Mouse (Mus musculus): ENCODE measurements around the gene Adcy3. TPM values are rescaled to one million over a fixed set of nuclear protein-coding genes. Genes with fewer than 3 reads are reported as not detected.

Adcy3 gene
- polyA plus RNA-seq, 1 experiment from 2014 or later, result 14.1 TPM

GRCm38 (mm10) chr12:4158179-4158578, 25.3 kb downstream of the Adcy3 start:
- Histone ChIP-seq H3K4me2 (no peak overlapping the region), H3K27ac (no peak overlapping the region), H3K9ac (no peak overlapping the region), H3K27me3 (no peaks in the 10 kb centered on the region), H3K9me3 (no peaks in the 10 kb centered on the region), H3K36me3 (no peaks in the 10 kb centered on the region), H3K4me3 (no peak overlapping the region), H3K4me1 (no peaks in the 10 kb centered on the region; the same call in 1 of the 2 replicates)
- 86% methylated on average over 3 of the region's 3 CpGs for WGBS
- ATAC-seq (ENCODE audit: insufficient number of reproducible peaks, low FRiP score, low TSS enrichment, low read depth), result no peak

GRCm38 (mm10) chr12:4158868-4159632, 26.1 kb downstream of the Adcy3 start:
- ATAC-seq (ENCODE audit: insufficient number of reproducible peaks, low FRiP score, low TSS enrichment, low read depth), result no peak
- Histone ChIP-seq H3K4me3 (no peak overlapping the region), H3K9me3 (no peaks in the 10 kb centered on the region), H3K4me2 (no peak overlapping the region), H3K4me1 (no peaks in the 10 kb centered on the region; the same call in 1 of the 2 replicates), H3K9ac (no peak overlapping the region), H3K36me3 (0 out of 2 replicates have a peak, but pooled peaks cover 3% of the 10 kb centered on the region), H3K27me3 (no peaks in the 10 kb centered on the region), H3K27ac (no peak overlapping the region)
- WGBS, result 91% methylated on average over 7 of the region's 7 CpGs

GRCm38 (mm10) chr12:4160322-4160721, 27.4 kb downstream of the Adcy3 start:
- Histone ChIP-seq H3K9me3 (no peaks in the 10 kb centered on the region), H3K4me2 (no peak overlapping the region), H3K4me1 (peaks cover 5% of the 10 kb centered on the region; the same call in 1 of the 2 replicates), H3K4me3 (no peak overlapping the region), H3K27ac (no peak overlapping the region), H3K36me3 (0 out of 2 replicates have a peak, but pooled peaks cover 3% of the 10 kb centered on the region), H3K9ac (no peak overlapping the region), H3K27me3 (no peaks in the 10 kb centered on the region)
- no peak for ATAC-seq (ENCODE audit: insufficient number of reproducible peaks, low FRiP score, low TSS enrichment, low read depth)
- whole genome bisulfite sequencing, result 71% methylated on average over 7 of the region's 7 CpGs

- WGBS, result 56% methylated on average over 2 of the region's 2 CpGs
- H3K4me3 ChIP-seq, result no peak overlapping the region
- ATAC-seq (ENCODE audit: insufficient number of reproducible peaks, low FRiP score, low TSS enrichment, low read depth), result no peak
- H3K27me3 ChIP-seq, result no peaks in the 10 kb centered on the region
- H3K9ac ChIP-seq, result no peak overlapping the region
- 0 out of 2 replicates have a peak, but pooled peaks cover 3% of the 10 kb centered on the region for H3K36me3 ChIP-seq
- H3K4me2 ChIP-seq, result no peak overlapping the region
- no peaks in the 10 kb centered on the region for H3K9me3 ChIP-seq
- H3K27ac ChIP-seq, result no peak overlapping the region
- 0 out of 2 replicates have a peak, but pooled peaks cover 8% of the 10 kb centered on the region for H3K4me1 ChIP-seq
Measured at GRCm38 (mm10) chr12:4162886-4163285, 30.0 kb downstream of the Adcy3 start.

GRCm38 (mm10) chr12:4166970-4167369, 34.1 kb downstream of the Adcy3 start:
- Histone ChIP-seq H3K27me3 (no peaks in the 10 kb centered on the region), H3K9ac (no peak overlapping the region), H3K4me3 (no peak overlapping the region), H3K4me2 (no peak overlapping the region), H3K9me3 (no peaks in the 10 kb centered on the region), H3K36me3 (0 out of 2 replicates have a peak, but pooled peaks cover 3% of the 10 kb centered on the region), H3K4me1 (peaks cover 11% of the 10 kb centered on the region; the same call in 1 of the 2 replicates), H3K27ac (no peak overlapping the region)
- no peak for ATAC-seq (ENCODE audit: insufficient number of reproducible peaks, low FRiP score, low TSS enrichment, low read depth)
- WGBS, result 65% methylated on average over 3 of the region's 3 CpGs

GRCm38 (mm10) chr12:4169058-4169457, 36.2 kb downstream of the Adcy3 start:
- H3K27me3 ChIP-seq, result no peaks in the 10 kb centered on the region
- no peak overlapping the region for H3K9ac ChIP-seq
- no peaks in the 10 kb centered on the region for H3K9me3 ChIP-seq
- peaks cover 3% of the 10 kb centered on the region; the same call in 1 of the 2 replicates for H3K36me3 ChIP-seq
- H3K4me3 ChIP-seq, result no peak overlapping the region
- peaks cover 11% of the 10 kb centered on the region; the same call in 1 of the 2 replicates for H3K4me1 ChIP-seq
- no peak overlapping the region for H3K4me2 ChIP-seq
- no peak for ATAC-seq (ENCODE audit: insufficient number of reproducible peaks, low FRiP score, low TSS enrichment, low read depth)
- H3K27ac ChIP-seq, result no peak overlapping the region
- WGBS, result 100% methylated on average over 1 of the region's 1 CpGs

- Histone ChIP-seq H3K36me3 (peaks cover 3% of the 10 kb centered on the region; the same call in 1 of the 2 replicates), H3K4me1 (peaks cover 11% of the 10 kb centered on the region; the same call in 1 of the 2 replicates), H3K27me3 (no peaks in the 10 kb centered on the region), H3K4me3 (no peak overlapping the region), H3K4me2 (no peak overlapping the region), H3K9ac (no peak overlapping the region), H3K27ac (no peak overlapping the region), H3K9me3 (no peaks in the 10 kb centered on the region)
- ATAC-seq (ENCODE audit: insufficient number of reproducible peaks, low FRiP score, low TSS enrichment, low read depth), result no peak
- WGBS, result 73% methylated on average over 5 of the region's 5 CpGs
Measured at GRCm38 (mm10) chr12:4169622-4170021, 36.7 kb downstream of the Adcy3 start.

- H3K36me3 ChIP-seq, result peaks cover 5% of the 10 kb centered on the region; the same call in 1 of the 2 replicates
- no peaks in the 10 kb centered on the region for H3K9me3 ChIP-seq
- H3K4me3 ChIP-seq, result no peak overlapping the region
- no peak overlapping the region for H3K27ac ChIP-seq
- H3K4me1 ChIP-seq, result peaks cover 3% of the 10 kb centered on the region; the same call in 1 of the 2 replicates
- no peak for ATAC-seq (ENCODE audit: insufficient number of reproducible peaks, low FRiP score, low TSS enrichment, low read depth)
- no peaks in the 10 kb centered on the region for H3K27me3 ChIP-seq
- no peak overlapping the region for H3K4me2 ChIP-seq
- H3K9ac ChIP-seq, result no peak overlapping the region
- 77% methylated on average over 15 of the region's 15 CpGs for WGBS
Measured at GRCm38 (mm10) chr12:4173108-4173790, 40.3 kb downstream of the Adcy3 start.

GRCm38 (mm10) chr12:4178839-4179238, 45.9 kb downstream of the Adcy3 start:
- no peak for ATAC-seq (ENCODE audit: insufficient number of reproducible peaks, low FRiP score, low TSS enrichment, low read depth)
- Histone ChIP-seq H3K27me3 (no peaks in the 10 kb centered on the region), H3K27ac (no peak overlapping the region), H3K36me3 (peaks cover 6% of the 10 kb centered on the region; the same call in 1 of the 2 replicates), H3K4me1 (0 out of 2 replicates have a peak, but pooled peaks cover 7% of the 10 kb centered on the region), H3K4me2 (no peak overlapping the region), H3K9ac (no peak overlapping the region), H3K4me3 (no peak overlapping the region), H3K9me3 (no peaks in the 10 kb centered on the region)
- 52% methylated on average over 5 of the region's 5 CpGs for WGBS

- Histone ChIP-seq H3K36me3 (peaks cover 6% of the 10 kb centered on the region; the same call in 1 of the 2 replicates), H3K9ac (no peak overlapping the region), H3K4me2 (no peak overlapping the region), H3K27ac (no peak overlapping the region), H3K27me3 (no peaks in the 10 kb centered on the region), H3K4me1 (0 out of 2 replicates have a peak, but pooled peaks cover 7% of the 10 kb centered on the region), H3K9me3 (no peaks in the 10 kb centered on the region), H3K4me3 (no peak overlapping the region)
- ATAC-seq (ENCODE audit: insufficient number of reproducible peaks, low FRiP score, low TSS enrichment, low read depth), result no peak
- WGBS, result 80% methylated on average over 6 of the region's 6 CpGs
Measured at GRCm38 (mm10) chr12:4179671-4180233, 46.8 kb downstream of the Adcy3 start.

GRCm38 (mm10) chr12:4180507-4180906, 47.6 kb downstream of the Adcy3 start:
- ATAC-seq (ENCODE audit: insufficient number of reproducible peaks, low FRiP score, low TSS enrichment, low read depth), result no peak
- WGBS, result 55% methylated on average over 3 of the region's 3 CpGs
- peaks cover 4% of the 10 kb centered on the region; the same call in 1 of the 2 replicates for H3K36me3 ChIP-seq

More at GRCm38 (mm10) chr12:4180507-4180906, 47.6 kb downstream of the Adcy3 start:
- Histone ChIP-seq H3K4me1 (0 out of 2 replicates have a peak, but pooled peaks cover 7% of the 10 kb centered on the region), H3K9ac (no peak overlapping the region), H3K27me3 (no peaks in the 10 kb centered on the region), H3K9me3 (no peaks in the 10 kb centered on the region), H3K4me3 (no peak overlapping the region), H3K27ac (no peak overlapping the region), H3K4me2 (no peak overlapping the region)
